Mouse (Mus musculus) hindbrain, embryonic 14.5 days (tissue): ENCODE data around the gene Trcg1. TPM values are rescaled to one million over a fixed set of nuclear protein-coding genes. Genes with fewer than 3 reads are reported as not detected.
"Not testable (repeated sequence)": the region's sequence is repeated elsewhere in the genome, so short reads cannot be mapped to it uniquely, and the experiment has no call there.

ENCODE experiments used
- ATAC-seq: fragments of 200-750 bp; cut with Nextera tagmentation; 2 replicates; pipeline ENCODE4 v1.8.0; 2017; ENCODE audit warnings: moderate number of reproducible peaks, mild to moderate bottlenecking, moderate TSS enrichment, moderate library complexity; ENCODE audit not compliant: low FRiP score
- DNase-seq: peaks from one replicate; pipeline ENCODE4 v3.0.0-alpha.2; 2015; ENCODE audit warnings: low spot score
- H3K27ac ChIP-seq: fragments of 300-500 bp; sonication (generic); 2 replicates; pipeline ENCODE4 v1.5.1; 2014; ENCODE audit warnings: mild to moderate bottlenecking, moderate library complexity
- H3K27me3 ChIP-seq: fragments of 300-500 bp; sonication (generic); 2 replicates; pipeline ENCODE4 v1.6.1; 2014; ENCODE audit warnings: mild to moderate bottlenecking, low read length, mixed read lengths; ENCODE audit not compliant: control insufficient read depth, insufficient read depth
- H3K36me3 ChIP-seq: fragments of 300-500 bp; sonication (generic); replicated peaks from 2 replicates; pipeline ENCODE4 v1.6.1; 2014; ENCODE audit not compliant: control insufficient read depth, insufficient read depth
- H3K4me1 ChIP-seq: fragments of 300-500 bp; sonication (generic); replicated peaks from 2 replicates; pipeline ENCODE4 v1.6.1; 2014; ENCODE audit warnings: antibody characterized with exemption, low read length, mixed read lengths; ENCODE audit not compliant: control insufficient read depth, insufficient read depth
- H3K4me2 ChIP-seq: fragments of 300-500 bp; sonication (generic); replicated peaks from 2 replicates; pipeline ENCODE4 v1.6.1; 2014; ENCODE audit warnings: mild to moderate bottlenecking, moderate library complexity
- H3K4me3 ChIP-seq: fragments of 300-500 bp; sonication (generic); replicated peaks from 2 replicates; pipeline ENCODE4 v1.5.1; 2014; ENCODE audit warnings: mild to moderate bottlenecking, low read length
- H3K9ac ChIP-seq: fragments of 300-500 bp; sonication (generic); 2 replicates; pipeline ENCODE4 v1.6.1; 2014
- H3K9me3 ChIP-seq: fragments of 300-500 bp; sonication (generic); 2 replicates; pipeline ENCODE4 v1.6.1; 2016; ENCODE audit warnings: low read length; ENCODE audit not compliant: control insufficient read depth
- WGBS: fragments of 180-500 bp; shearing (Covaris S2); extraction: QIAGEN DNeasy Blood & Tissue Kit; methylation state at CpG from one replicate; pipeline ENCODE4 v1.1.7; 2014; 5-methylcytosine and 5-hydroxymethylcytosine counted together
- polyA plus RNA-seq: library from polyadenylated mRNA; unstranded; fragments of >200 nt; fragmentation: Nextera tagmentation; extraction: Ambion mirVana; gene quantifications from 2 replicates; pipeline ENCODE4 v1.2.1, GENCODE M21; 2014

The Trcg1 gene
- polyA plus RNA-seq = not detected in 2 replicates

- H3K27ac ChIP-seq = no peak within 1 kb of the TSS
- no peak for DNase-seq
- H3K4me1 ChIP-seq = no peaks in the 10 kb centered on the region
- no peaks in the 10 kb centered on the region for H3K27me3 ChIP-seq
- H3K4me3 ChIP-seq = no peak within 1 kb of the TSS
- WGBS = 91% methylated on average over 2 of the region's 2 CpGs
- H3K9me3 ChIP-seq = no peaks in the 10 kb centered on the region
- no peak for ATAC-seq
- no peak within 1 kb of the TSS for H3K4me2 ChIP-seq
- no peaks in the 10 kb centered on the region for H3K36me3 ChIP-seq
- H3K9ac ChIP-seq = no peak within 1 kb of the TSS
Measured at GRCm38 (mm10) chr9:57236256-57236655, at the start of gene Trcg1. Gene Trcg1, plus strand, starts transcription at chr9:57236556.

- H3K36me3 ChIP-seq = no peaks in the 10 kb centered on the region
- no peak overlapping the region for H3K9ac ChIP-seq
- H3K27ac ChIP-seq = no peak overlapping the region
- no peak overlapping the region for H3K4me3 ChIP-seq
- ATAC-seq (no peak), DNase-seq (no peak)
- WGBS = 73% methylated on average over 3 of the region's 3 CpGs
- no peak overlapping the region for H3K4me2 ChIP-seq
- H3K9me3 ChIP-seq = no peaks in the 10 kb centered on the region
- no peaks in the 10 kb centered on the region for H3K27me3 ChIP-seq
- no peaks in the 10 kb centered on the region for H3K4me1 ChIP-seq
Measured at GRCm38 (mm10) chr9:57196708-57197107, 39.6 kb upstream of the Trcg1 start.

GRCm38 (mm10) chr9:57197414-57197813 is 38.9 kb upstream of the Trcg1 start:
- Histone ChIP-seq H3K4me3 (no peak overlapping the region), H3K27ac (no peak overlapping the region), H3K27me3 (no peaks in the 10 kb centered on the region), H3K4me1 (no peaks in the 10 kb centered on the region), H3K9ac (no peak overlapping the region), H3K4me2 (no peak overlapping the region), H3K36me3 (no peaks in the 10 kb centered on the region), H3K9me3 (no peaks in the 10 kb centered on the region)
- DNase-seq = no peak
- ATAC-seq = no peak
- WGBS = 82% methylated on average over 8 of the region's 8 CpGs

GRCm38 (mm10) chr9:57202981-57203380 is 33.4 kb upstream of the Trcg1 start:
- Histone ChIP-seq H3K9ac (no peak overlapping the region), H3K4me1 (no peaks in the 10 kb centered on the region), H3K9me3 (no peaks in the 10 kb centered on the region), H3K27ac (no peak overlapping the region), H3K4me2 (no peak overlapping the region), H3K27me3 (no peaks in the 10 kb centered on the region), H3K36me3 (no peaks in the 10 kb centered on the region), H3K4me3 (no peak overlapping the region)
- ATAC-seq (no peak), DNase-seq (no peak)
- 79% methylated on average over 7 of the region's 7 CpGs for WGBS

GRCm38 (mm10) chr9:57203571-57203970 is 32.8 kb upstream of the Trcg1 start:
- not testable (repeated sequence) for H3K27me3 ChIP-seq, H3K4me3 ChIP-seq, H3K36me3 ChIP-seq, H3K4me2 ChIP-seq, H3K9ac ChIP-seq, H3K4me1 ChIP-seq, H3K9me3 ChIP-seq, H3K27ac ChIP-seq, DNase-seq, ATAC-seq
- WGBS = 92% methylated on average over 12 of the region's 13 CpGs

GRCm38 (mm10) chr9:57206896-57207295 is 29.5 kb upstream of the Trcg1 start:
- 69% methylated on average over 2 of the region's 2 CpGs for WGBS

GRCm38 (mm10) chr9:57209316-57209715 is 27.0 kb upstream of the Trcg1 start:
- H3K27ac ChIP-seq = no peak overlapping the region
- WGBS = 30% methylated on average over 3 of the region's 3 CpGs
- no peak overlapping the region for H3K4me3 ChIP-seq
- no peaks in the 10 kb centered on the region for H3K4me1 ChIP-seq
- H3K9me3 ChIP-seq = no peaks in the 10 kb centered on the region
- no peak overlapping the region for H3K9ac ChIP-seq
- H3K36me3 ChIP-seq = no peaks in the 10 kb centered on the region
- ATAC-seq (no peak), DNase-seq (peak; percentile 71)
- no peaks in the 10 kb centered on the region for H3K27me3 ChIP-seq
- no peak overlapping the region for H3K4me2 ChIP-seq

More at GRCm38 (mm10) chr9:57206896-57207295, 29.5 kb upstream of the Trcg1 start:
- no peaks in the 10 kb centered on the region for H3K4me1 ChIP-seq
- no peak overlapping the region for H3K4me2 ChIP-seq
- no peaks in the 10 kb centered on the region for H3K36me3 ChIP-seq
- no peak overlapping the region for H3K4me3 ChIP-seq
- H3K9me3 ChIP-seq = no peaks in the 10 kb centered on the region
- ATAC-seq (no peak), DNase-seq (no peak)
- no peak overlapping the region for H3K9ac ChIP-seq
- no peak overlapping the region for H3K27ac ChIP-seq
- no peaks in the 10 kb centered on the region for H3K27me3 ChIP-seq

- Histone ChIP-seq H3K4me3 (no peak overlapping the region), H3K27me3 (no peaks in the 10 kb centered on the region), H3K4me1 (no peaks in the 10 kb centered on the region), H3K4me2 (no peak overlapping the region), H3K9me3 (no peaks in the 10 kb centered on the region), H3K9ac (no peak overlapping the region), H3K36me3 (no peaks in the 10 kb centered on the region), H3K27ac (no peak overlapping the region)
- DNase-seq (no peak), ATAC-seq (no peak)
- 70% methylated on average over 9 of the region's 9 CpGs for WGBS
Measured at GRCm38 (mm10) chr9:57212448-57213222, 23.7 kb upstream of the Trcg1 start.

GRCm38 (mm10) chr9:57214500-57214899 is 21.9 kb upstream of the Trcg1 start:
- H3K4me3 ChIP-seq = no peak overlapping the region
- H3K9ac ChIP-seq = no peak overlapping the region
- no peaks in the 10 kb centered on the region for H3K4me1 ChIP-seq
- WGBS = 82% methylated on average over 6 of the region's 6 CpGs
- DNase-seq = no peak
- no peaks in the 10 kb centered on the region for H3K36me3 ChIP-seq
- H3K4me2 ChIP-seq = no peak overlapping the region
- ATAC-seq = no peak
- no peaks in the 10 kb centered on the region for H3K9me3 ChIP-seq
- H3K27me3 ChIP-seq = no peaks in the 10 kb centered on the region
- no peak overlapping the region for H3K27ac ChIP-seq
